Mouse (Mus musculus): ENCODE measurements at regions not wholly inside any gene's neighbourhood (a gene's known extent, or its start where the extent isn't known, plus 50 kb on each side); places are given as distances from the start of the nearest gene placed in this dataset.

DNA sequence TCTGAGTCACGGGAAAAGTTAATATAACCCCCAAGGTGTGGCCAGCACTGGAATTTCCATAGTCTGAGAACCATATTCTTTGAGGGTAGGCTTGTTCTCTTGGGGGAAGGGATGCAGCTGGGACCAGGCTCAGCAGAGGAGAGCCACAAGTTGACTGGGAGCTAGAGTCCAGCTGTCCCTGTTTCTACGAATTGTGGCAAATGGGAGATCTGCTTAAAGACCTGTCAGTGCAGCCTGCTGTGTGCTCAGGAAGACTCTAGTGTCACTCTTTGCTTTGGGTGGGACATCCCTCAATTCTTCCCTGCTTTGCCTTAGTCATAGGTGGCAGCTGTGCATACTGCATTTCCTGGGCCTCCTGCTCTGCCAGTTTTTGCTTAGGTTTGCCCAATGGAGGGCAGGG is 165.2 kb upstream of the Ctnnb1 start:
- no peak for TF ChIP-seq GATA1 (IDR thresholded peaks at IDR 0.05; ENCODE audit: borderline replicate concordance, low read length)
- TF ChIP-seq FLI1 (IDR thresholded peaks at IDR 0.05; ENCODE audit: low read length): no peak

Data from megakaryocyte, embryonic 14.5 days (primary cell).